Mouse (Mus musculus) megakaryocyte progenitor cell, adult 5-6 weeks (primary cell): ENCODE results near the gene Ypel4. TPM values are rescaled to one million over a fixed set of nuclear protein-coding genes. Genes with fewer than 3 reads are reported as not detected.

Experiments
- ATAC-seq: replicated peaks from 2 replicates; pipeline ENCODE4 v1.8.0; 2016; ENCODE audit warnings: mild to moderate bottlenecking, moderate TSS enrichment, inconsistent platforms; ENCODE audit not compliant: poor library complexity
- total RNA-seq, 2 experiments: library from RNA; stranded (forward) in 1 of 2; stranded (reverse) in 1 of 2; fragments of 157-497, 149-512 nt in 1 of 2; fragments of 200-1000 nt in 1 of 2; gene quantifications; 2 replicates each; pipeline versions ENCODE4 v1.2.3 to v1.2.4; 2015 to 2017

Gene Ypel4
- total RNA-seq, 2 experiments from 2014 or later = 0.07 TPM; not detected in 1

GRCm38 (mm10) chr2:84758542-84759127 is 24.8 kb downstream of the Ypel4 start:
- peak; percentile 96 for ATAC-seq

DNA sequence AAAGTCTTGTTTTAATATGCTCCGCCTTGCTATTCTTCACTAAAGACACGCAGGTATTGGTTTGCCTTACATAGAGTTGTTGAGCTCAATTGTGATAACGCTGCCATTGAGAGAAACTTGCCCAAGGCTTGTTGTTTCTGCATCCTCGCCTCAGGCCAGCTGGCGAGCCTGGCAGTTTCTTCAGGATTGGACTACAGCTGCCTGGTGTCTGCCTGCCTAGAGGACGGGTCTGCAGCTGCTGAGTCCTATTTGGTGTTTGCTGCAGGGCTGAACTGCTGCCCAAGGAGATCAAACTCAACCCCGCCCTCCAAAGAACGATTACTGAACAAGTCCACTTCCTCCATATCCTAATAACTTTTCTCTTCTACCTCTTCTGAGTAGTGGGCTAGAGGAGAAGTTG is 26.9 kb downstream of the Ypel4 start:
- ATAC-seq = no peak

GRCm38 (mm10) chr2:84761309-84761708 is 27.5 kb downstream of the Ypel4 start:
- ATAC-seq = no peak

- no peak for ATAC-seq
Observed at GRCm38 (mm10) chr2:84761840-84762239, 28.0 kb downstream of the Ypel4 start.

- no peak for ATAC-seq
Observed at GRCm38 (mm10) chr2:84762295-84762694, 28.4 kb downstream of the Ypel4 start.

GRCm38 (mm10) chr2:84762818-84763217 is 29.0 kb downstream of the Ypel4 start:
- no peak for ATAC-seq

- ATAC-seq = no peak
Observed at GRCm38 (mm10) chr2:84770501-84770900, 36.6 kb downstream of the Ypel4 start.

DNA sequence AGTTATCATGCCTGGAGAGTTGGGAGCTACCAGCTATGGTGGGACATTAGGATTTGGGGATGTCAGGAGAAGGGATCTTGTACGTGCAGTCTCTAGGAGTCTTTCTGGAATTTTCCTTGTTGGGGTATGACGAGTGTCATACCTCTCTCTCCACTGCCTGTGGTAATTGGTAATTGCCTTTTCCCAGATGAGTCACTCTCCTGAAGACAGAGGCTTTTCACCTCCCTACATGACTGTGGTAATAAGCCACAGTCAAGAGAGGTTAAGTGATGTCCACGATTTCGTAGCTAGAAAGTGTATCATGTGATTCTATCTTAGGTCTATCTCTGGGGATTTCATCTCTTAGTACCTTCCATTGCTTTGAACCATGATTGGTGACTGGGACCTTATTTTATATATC is 38.6 kb downstream of the Ypel4 start:
- no peak for ATAC-seq

DNA sequence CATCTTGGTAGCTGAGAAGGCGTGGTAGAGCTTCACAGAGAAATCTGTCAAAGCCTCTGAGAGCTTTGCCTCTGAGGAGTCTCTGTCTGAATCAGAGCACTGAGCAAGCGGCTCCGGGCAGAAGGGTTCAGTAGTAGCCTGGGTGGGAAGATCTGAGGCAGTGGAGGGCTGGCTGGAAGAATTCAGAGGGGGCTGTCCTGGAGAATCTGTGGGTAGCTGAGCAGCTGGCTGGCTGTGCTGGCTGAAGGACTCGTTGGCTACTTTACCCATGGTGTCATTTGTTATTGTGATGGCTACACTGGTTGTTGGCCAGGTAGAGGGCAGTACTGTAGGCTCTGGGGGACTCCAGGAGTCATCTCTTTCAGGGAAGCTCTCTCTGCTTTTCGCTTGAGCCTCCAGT is 39.3 kb downstream of the Ypel4 start:
- no peak for ATAC-seq

DNA sequence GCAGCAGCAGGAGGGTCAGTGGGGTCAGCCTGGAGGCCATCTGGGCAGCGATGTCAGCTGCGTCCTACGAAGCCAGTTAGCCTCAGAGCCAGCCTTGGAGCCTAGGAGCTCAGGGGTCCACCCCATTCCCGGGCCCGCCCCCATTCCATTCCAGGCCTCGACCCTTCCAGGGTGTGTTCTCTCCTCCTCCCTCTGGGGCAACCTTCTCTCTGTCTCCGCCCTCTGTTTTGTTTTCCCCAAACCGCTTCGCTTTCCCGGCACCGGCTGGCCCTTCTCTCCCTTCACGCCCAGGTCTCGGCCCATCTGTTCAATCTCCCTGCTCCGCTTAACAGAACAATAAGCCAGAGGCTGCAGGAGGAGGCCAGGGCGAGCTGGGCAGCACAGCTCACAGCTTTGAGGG is 40.9 kb downstream of the Ypel4 start:
- no peak for ATAC-seq

DNA sequence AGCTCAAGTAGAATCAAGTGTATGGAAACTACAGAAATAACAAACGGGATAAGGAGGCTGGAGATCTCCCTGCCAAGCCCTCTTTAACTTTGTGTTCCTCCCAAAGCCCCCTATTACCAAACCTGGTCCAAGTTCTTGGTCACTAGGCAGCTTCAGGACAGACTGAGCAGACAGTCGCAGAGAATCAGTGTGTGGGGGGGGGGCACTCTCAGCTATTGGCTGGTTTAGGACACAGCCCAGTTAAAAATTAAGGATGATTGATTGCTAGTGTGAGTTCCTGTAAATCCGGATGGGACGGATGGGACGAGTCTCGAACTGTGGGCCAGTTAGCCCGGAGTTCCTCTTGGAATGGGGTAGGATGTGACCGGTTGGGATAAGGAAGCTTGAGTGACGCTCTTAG is 41.4 kb downstream of the Ypel4 start, which contains the start of gene Serping1:
Serping1 (minus strand) TSS at position 204 of the 400 bp plus-strand sequence.
- ATAC-seq = no peak

DNA sequence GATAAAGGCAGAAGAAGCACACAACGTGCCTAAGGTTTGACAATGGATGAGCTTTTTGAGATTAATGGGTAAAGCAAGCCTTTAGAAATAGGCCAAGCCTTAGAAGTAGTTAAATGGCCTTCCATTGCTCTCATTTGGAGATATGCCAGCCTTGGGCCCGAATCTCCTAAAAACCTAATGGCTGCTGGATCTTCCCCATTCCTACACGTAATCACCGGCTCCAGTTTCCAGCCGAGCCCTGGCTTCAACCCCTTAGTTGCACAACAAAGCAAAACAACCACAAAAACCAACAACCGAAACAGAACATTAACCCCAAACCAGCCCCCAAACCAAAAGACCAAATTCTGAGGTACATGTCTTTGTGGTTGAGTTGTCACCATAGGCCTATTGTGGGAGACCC is 41.8 kb downstream of the Ypel4 start:
- ATAC-seq = peak; percentile 29; the same call in 1 of the 2 replicates

GRCm38 (mm10) chr2:84777706-84778105 is 43.8 kb downstream of the Ypel4 start:
- ATAC-seq = no peak

GRCm38 (mm10) chr2:84779210-84779609 is 45.4 kb downstream of the Ypel4 start:
- peak; percentile 90 for ATAC-seq

GRCm38 (mm10) chr2:84783315-84783714 is 49.5 kb downstream of the Ypel4 start:
- ATAC-seq = peak; percentile 75

DNA sequence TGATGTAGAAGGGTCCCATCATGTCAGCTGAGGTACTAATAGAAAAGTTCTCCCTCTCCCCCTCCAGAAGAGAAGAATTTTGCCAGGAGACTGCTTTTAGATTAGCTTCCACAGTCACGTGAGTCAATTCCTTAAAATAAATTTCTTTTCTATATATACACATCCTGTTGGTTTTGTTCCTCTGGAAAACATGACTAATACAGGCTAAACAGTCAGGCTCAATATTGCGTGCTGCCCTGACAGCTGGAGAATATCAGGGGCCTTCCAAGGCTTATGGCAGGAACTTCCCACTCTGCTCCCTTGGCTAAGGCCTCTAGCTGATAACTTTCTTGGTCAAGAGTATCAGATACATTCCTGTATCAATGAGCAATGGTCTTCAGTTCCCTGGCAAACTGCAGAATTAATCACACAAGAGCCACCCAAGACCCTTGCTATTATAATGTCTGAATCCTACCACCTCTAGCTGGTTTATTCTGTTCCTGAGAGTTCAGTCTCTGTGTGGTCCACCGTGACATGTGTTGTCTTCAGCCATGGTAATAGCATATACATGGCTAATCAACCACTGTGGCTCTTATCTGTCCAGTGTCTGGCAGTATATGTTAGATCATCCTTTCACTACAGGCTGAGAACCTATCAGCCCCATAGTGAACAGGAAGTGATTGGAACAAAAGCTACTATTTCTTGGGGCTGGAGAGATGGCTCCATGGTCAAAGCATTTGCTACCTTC is 50.1 kb downstream of the Ypel4 start:
- ATAC-seq = no peak

Other genes starting within 250 kb of the Ypel4 start
- 21.2 and 26.8 TPM in 2 replicates for gene Ctnnd1, start 83.3 kb upstream of the Ypel4 start, total RNA-seq (2015)
- 18.4 and 27.5 TPM in 2 replicates for gene Ctnnd1, start 83.3 kb upstream of the Ypel4 start, total RNA-seq (2017)
- not detected in 2 replicates for gene Btbd18, start 75.0 kb upstream of the Ypel4 start, total RNA-seq (2015)
- gene Btbd18, start 75.0 kb upstream of the Ypel4 start, total RNA-seq (2017) = not detected in 2 replicates
- gene Selenoh, start 63.3 kb upstream of the Ypel4 start, total RNA-seq (2015) = 251 and 263 TPM in 2 replicates
- gene Selenoh, start 63.3 kb upstream of the Ypel4 start, total RNA-seq (2017) = 122 and 127 TPM in 2 replicates
- gene Gm28635, start 56.0 kb upstream of the Ypel4 start, total RNA-seq (2015) = not detected in 2 replicates
- 0.44 TPM in 1 of 2 replicates, not detected in the other for gene Gm28635, start 56.0 kb upstream of the Ypel4 start, total RNA-seq (2017)
- 30.8 and 40.2 TPM in 2 replicates for gene Med19, start 55.7 kb upstream of the Ypel4 start, total RNA-seq (2015)
- gene Med19, start 55.7 kb upstream of the Ypel4 start, total RNA-seq (2017) = 21.4 and 26.4 TPM in 2 replicates
- 75.6 and 78.6 TPM in 2 replicates for gene Tmx2, start 54.9 kb upstream of the Ypel4 start, total RNA-seq (2015)
- gene Tmx2, start 54.9 kb upstream of the Ypel4 start, total RNA-seq (2017) = 48.1 and 51.0 TPM in 2 replicates
- gene Zdhhc5, start 18.9 kb upstream of the Ypel4 start, total RNA-seq (2015) = 44.0 and 46.1 TPM in 2 replicates
- gene Zdhhc5, start 18.9 kb upstream of the Ypel4 start, total RNA-seq (2017) = 29.1 and 30.6 TPM in 2 replicates
- gene Clp1, start 6.7 kb upstream of the Ypel4 start, total RNA-seq (2015) = 42.5 and 44.7 TPM in 2 replicates
- gene Clp1, start 6.7 kb upstream of the Ypel4 start, total RNA-seq (2017) = 37.3 and 43.5 TPM in 2 replicates
- 0.39 TPM in 1 of 2 replicates, not detected in the other for gene Gm19426, start 9.6 kb downstream of the Ypel4 start, total RNA-seq (2015)
- gene Gm19426, start 9.6 kb downstream of the Ypel4 start, total RNA-seq (2017) = not detected in 2 replicates
- 0.22 TPM in 1 of 2 replicates, not detected in the other for gene Serping1, start 41.4 kb downstream of the Ypel4 start, total RNA-seq (2015)
- not detected in 2 replicates for gene Serping1, start 41.4 kb downstream of the Ypel4 start, total RNA-seq (2017)
- 9.6 and 11.2 TPM in 2 replicates for gene Ube2l6, start 64.8 kb downstream of the Ypel4 start, total RNA-seq (2015)
- 8.5 and 12.7 TPM in 2 replicates for gene Ube2l6, start 64.8 kb downstream of the Ypel4 start, total RNA-seq (2017)
- not detected in 2 replicates for gene Smtnl1, start 88.6 kb downstream of the Ypel4 start, total RNA-seq (2015)
- 0.24 TPM in 1 of 2 replicates, not detected in the other for gene Smtnl1, start 88.6 kb downstream of the Ypel4 start, total RNA-seq (2017)
- 40.2 and 55.6 TPM in 2 replicates for gene Timm10, start 92.9 kb downstream of the Ypel4 start, total RNA-seq (2015)
- gene Timm10, start 92.9 kb downstream of the Ypel4 start, total RNA-seq (2017) = 39.6 and 46.2 TPM in 2 replicates
- 25.7 and 33.4 TPM in 2 replicates for gene Slc43a1, start 104.8 kb downstream of the Ypel4 start, total RNA-seq (2015)
- gene Slc43a1, start 104.8 kb downstream of the Ypel4 start, total RNA-seq (2017) = 14.2 and 15.0 TPM in 2 replicates
- not detected in 2 replicates for gene Rtn4rl2, start 152.7 kb downstream of the Ypel4 start, total RNA-seq (2015)
- not detected in 2 replicates for gene Rtn4rl2, start 152.7 kb downstream of the Ypel4 start, total RNA-seq (2017)
- gene Slc43a3, start 202.5 kb downstream of the Ypel4 start, total RNA-seq (2015) = 111 and 119 TPM in 2 replicates
- 94.2 and 94.7 TPM in 2 replicates for gene Slc43a3, start 202.5 kb downstream of the Ypel4 start, total RNA-seq (2017)
- 43.2 and 74.2 TPM in 2 replicates for gene Prg2, start 246.4 kb downstream of the Ypel4 start, total RNA-seq (2015)
- 135 and 270 TPM in 2 replicates for gene Prg2, start 246.4 kb downstream of the Ypel4 start, total RNA-seq (2017)